Mouse (Mus musculus) A20 (cell line): ENCODE data around the gene Tmcc2.

Experiments
- DNase-seq: peaks from one replicate; pipeline ENCODE4 v3.0.0-alpha.2; 2011; ENCODE audit warnings: low read depth, low spot score

The Tmcc2 gene

DNA sequence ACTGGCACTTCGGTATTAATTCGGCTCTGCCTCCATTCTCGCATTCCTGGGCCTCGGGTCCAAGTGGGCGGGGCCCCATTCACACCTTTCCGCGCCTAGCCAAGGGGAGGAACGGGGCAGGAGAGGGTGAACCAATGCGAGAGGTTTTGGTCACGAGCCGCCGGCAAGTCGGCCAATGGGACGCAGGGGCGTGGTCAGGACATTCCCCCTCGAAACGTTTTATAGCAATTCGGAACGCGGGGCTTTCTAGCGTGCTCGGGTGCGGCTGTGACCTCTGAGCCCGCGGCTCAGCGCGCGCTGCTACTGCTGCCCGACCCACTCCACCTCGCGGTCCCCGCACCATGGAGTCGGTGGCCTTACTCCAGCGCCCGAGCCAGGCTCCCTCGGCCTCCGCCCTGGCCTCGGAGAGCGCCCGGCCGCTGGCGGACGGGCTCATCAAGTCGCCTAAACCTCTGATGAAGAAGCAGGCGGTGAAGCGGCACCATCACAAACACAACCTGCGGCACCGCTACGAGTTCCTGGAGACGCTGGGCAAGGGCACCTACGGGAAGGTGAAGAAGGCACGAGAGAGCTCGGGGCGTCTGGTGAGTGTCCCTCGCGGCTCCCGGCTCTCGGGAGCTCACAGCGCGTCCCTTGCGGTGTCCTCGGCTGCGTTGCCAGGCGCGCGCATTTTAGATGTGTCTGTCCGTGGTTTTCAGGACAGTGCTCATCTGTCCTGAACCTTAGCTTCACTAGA lies 75.0 kb downstream of the Tmcc2 start, which contains the start of gene Nuak2:
Gene Nuak2 (plus strand): TSS at position 238 of the 736 bp plus-strand sequence.
- peak; percentile 94 for DNase-seq

GRCm38 (mm10) chr1:132312703-132313102 lies 78.4 kb downstream of the Tmcc2 start:
- DNase-seq: peak; percentile 66

- peak; percentile 19 for DNase-seq
Measured at GRCm38 (mm10) chr1:132312043-132312442, 79.0 kb downstream of the Tmcc2 start.

GRCm38 (mm10) chr1:132311174-132311859 lies 79.8 kb downstream of the Tmcc2 start:
- peak; percentile 84 for DNase-seq

GRCm38 (mm10) chr1:132310754-132311153 lies 80.3 kb downstream of the Tmcc2 start:
- no peak for DNase-seq

DNA sequence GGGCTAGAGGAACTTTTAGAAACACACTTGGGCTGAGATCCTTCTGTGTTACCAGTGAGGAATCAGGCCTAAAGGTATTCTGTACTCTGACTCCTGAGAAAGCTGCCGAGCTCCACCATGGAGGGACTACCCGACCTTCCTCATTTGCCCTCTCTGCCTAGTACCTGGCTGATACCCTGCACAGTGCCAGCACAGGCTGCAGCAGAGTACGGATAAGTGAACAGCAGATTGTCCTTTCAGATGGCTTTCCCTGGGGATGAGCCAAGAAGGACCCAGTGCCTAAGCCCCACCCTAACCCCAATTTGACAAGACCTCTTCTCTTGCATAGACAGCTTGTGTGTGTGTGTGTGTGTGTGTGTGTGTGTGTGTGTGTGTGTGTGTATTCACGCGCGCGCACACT lies 82.4 kb downstream of the Tmcc2 start:
- no peak for DNase-seq

DNA sequence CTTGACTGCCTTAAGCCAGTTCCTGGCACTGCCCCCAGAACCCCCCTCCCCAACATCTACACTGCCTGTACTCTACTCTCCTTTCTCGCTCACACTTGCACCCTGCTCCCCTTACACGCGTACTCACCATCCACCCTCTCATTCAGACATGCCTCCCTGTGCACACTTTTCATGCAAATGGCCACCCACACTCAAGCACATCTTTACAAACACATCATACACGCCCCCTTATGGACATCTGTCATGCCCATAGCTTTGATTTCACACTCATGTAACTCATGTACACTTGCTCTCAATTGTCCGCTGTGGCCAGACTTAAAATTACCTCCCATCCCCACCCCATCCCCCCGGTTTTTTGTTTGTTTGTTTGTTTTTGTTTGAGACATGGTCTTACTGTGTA lies 83.1 kb downstream of the Tmcc2 start:
- no peak for DNase-seq

- DNase-seq: no peak
Measured at GRCm38 (mm10) chr1:132306808-132307207, 84.3 kb downstream of the Tmcc2 start.
